Mouse (Mus musculus) heart, postnatal 0 days (tissue): ENCODE measurements around the gene Rem2.

ENCODE experiments used
- CTCF ChIP-seq: IDR thresholded peaks from 2 replicates; pipeline ENCODE4 v1.5.1; 2016; ENCODE audit warnings: antibody characterized with exemption, control low read depth, low read depth
- EP300 ChIP-seq: IDR thresholded peaks from 2 replicates; pipeline ENCODE4 v1.6.1; 2016; ENCODE audit warnings: antibody characterized with exemption, low read depth

GRCm38 (mm10) chr14:54503092-54503491 lies 27.2 kb downstream of the Rem2 start:
- TF ChIP-seq CTCF, result no peak
- no peak for TF ChIP-seq EP300
